Mouse (Mus musculus) lung, adult 18-20 months (tissue): ENCODE results near the gene Cdk8.

Experiments
- DNase-seq, 2 experiments: peaks; one replicate each; pipeline ENCODE4 v3.0.0; 2022; ENCODE audit warnings: mixed read lengths in 2 of 2

Cdk8 gene

GRCm38 (mm10) chr5:146234336-146234735 is 3.3 kb downstream of the Cdk8 start:
- no peak for DNase-seq

- no peak for DNase-seq
These were observed 7.2 kb downstream of the Cdk8 start for GRCm38 (mm10) chr5:146238274-146238673.

- DNase-seq: no peak
These were observed 9.7 kb downstream of the Cdk8 start for GRCm38 (mm10) chr5:146240771-146241170.

GRCm38 (mm10) chr5:146241202-146241601 is 10.2 kb downstream of the Cdk8 start:
- no peak for DNase-seq

GRCm38 (mm10) chr5:146245193-146245592 is 14.2 kb downstream of the Cdk8 start:
- DNase-seq: no peak

- no peak for DNase-seq
These were observed 14.8 kb downstream of the Cdk8 start for GRCm38 (mm10) chr5:146245646-146246370.

GRCm38 (mm10) chr5:146246386-146246785 is 15.4 kb downstream of the Cdk8 start:
- DNase-seq: no peak

GRCm38 (mm10) chr5:146247709-146248108 is 16.7 kb downstream of the Cdk8 start:
- DNase-seq: no peak

- DNase-seq: peak; percentile 63 to 72
These were observed 17.7 kb downstream of the Cdk8 start for GRCm38 (mm10) chr5:146248746-146249145.

- no peak for DNase-seq
These were observed 19.5 kb downstream of the Cdk8 start for GRCm38 (mm10) chr5:146250369-146251075.

- peak; percentile 24 to 49 for DNase-seq
These were observed 20.8 kb downstream of the Cdk8 start for GRCm38 (mm10) chr5:146251663-146252429.

GRCm38 (mm10) chr5:146253644-146254043 is 22.6 kb downstream of the Cdk8 start:
- DNase-seq: no peak

- DNase-seq: peak in 1 of 2 experiments; percentile 29
These were observed 29.0 kb downstream of the Cdk8 start for GRCm38 (mm10) chr5:146260003-146260402.

- DNase-seq: no peak
These were observed 35.0 kb downstream of the Cdk8 start for GRCm38 (mm10) chr5:146265934-146266591.

- no peak for DNase-seq
These were observed 36.7 kb downstream of the Cdk8 start for GRCm38 (mm10) chr5:146267776-146268175.

GRCm38 (mm10) chr5:146270593-146270992 is 39.6 kb downstream of the Cdk8 start:
- no peak for DNase-seq

- no peak for DNase-seq
These were observed 40.6 kb downstream of the Cdk8 start for GRCm38 (mm10) chr5:146271662-146272061.

- no peak for DNase-seq
These were observed 42.1 kb downstream of the Cdk8 start for GRCm38 (mm10) chr5:146273096-146273495.

GRCm38 (mm10) chr5:146274420-146275045 is 43.5 kb downstream of the Cdk8 start:
- no peak for DNase-seq

- no peak for DNase-seq
These were observed 46.5 kb downstream of the Cdk8 start for GRCm38 (mm10) chr5:146277513-146277912.

- DNase-seq: no peak
These were observed 49.0 kb downstream of the Cdk8 start for GRCm38 (mm10) chr5:146280012-146280411.

- no peak for DNase-seq
These were observed 50.3 kb downstream of the Cdk8 start for GRCm38 (mm10) chr5:146281241-146281818.
